Mouse (Mus musculus): ENCODE measurements around the gene Lgmn.

- TF ChIP-seq CTCF (IDR thresholded peaks at IDR 0.05; ENCODE audit: extremely low read depth, insufficient read length, insufficient replicate concordance, low read depth, low read length) (no peak), POLR2A (IDR thresholded peaks at IDR 0.05; ENCODE audit: low read depth, low read length) (no peak)
These were observed 19.3 kb downstream of the Lgmn start for GRCm38 (mm10) chr12:102420168-102420890.
